Mouse (Mus musculus): ENCODE measurements around the gene Chst7. TPM values are rescaled to one million over a fixed set of nuclear protein-coding genes. Genes with fewer than 3 reads are reported as not detected.

Chst7 gene
- total and polyA plus RNA-seq, 3 experiments: not detected

- H3K27ac ChIP-seq (ENCODE audit: control insufficient read depth, low read depth, low read length): no peak overlapping the region
- TF ChIP-seq POLR2A (IDR thresholded peaks at IDR 0.05; ENCODE audit: control insufficient read depth in 1 of 2, insufficient read depth in 1 of 2, low read depth in 1 of 2, low read length in 2 of 2, poor library complexity in 1 of 2) (no peak), GABPA (IDR thresholded peaks at IDR 0.05; ENCODE audit: low read depth, low read length) (no peak), ZKSCAN1 (IDR thresholded peaks at IDR 0.05; ENCODE audit: low read depth, low read length) (no peak), BHLHE40 (IDR thresholded peaks at IDR 0.05; ENCODE audit: borderline replicate concordance, low read depth, low read length) (no peak), ZMIZ1 (IDR thresholded peaks at IDR 0.05; ENCODE audit: low read depth, low read length) (no peak), NRF1 (IDR thresholded peaks at IDR 0.05; ENCODE audit: insufficient read depth, low read depth, low read length, poor library complexity, severe bottlenecking) (no peak)
- no peaks in the 10 kb centered on the region for H3K79me2 ChIP-seq (ENCODE audit: control insufficient read depth, insufficient read depth, low read length, poor library complexity)
These were observed 58.4 kb downstream of the Chst7 start for GRCm38 (mm10) chrX:20117717-20118116.

GRCm38 (mm10) chrX:20125481-20125880 lies 66.1 kb downstream of the Chst7 start:
- Histone ChIP-seq H3K36me3 (ENCODE audit: control insufficient read depth in 1 of 2, insufficient read depth in 2 of 2, low read length in 2 of 2) (no peaks in the 10 kb centered on the region), H3K27me3 (ENCODE audit: control insufficient read depth in 1 of 2, insufficient read depth in 2 of 2, low read length in 2 of 2) (no peaks in the 10 kb centered on the region), H3K4me3 (ENCODE audit: control insufficient read depth in 1 of 2, insufficient read depth in 1 of 2, low read depth in 2 of 2, low read length in 2 of 2) (no peak overlapping the region), H3K27ac (ENCODE audit: control insufficient read depth, low read depth, low read length) (no peak overlapping the region), H3K79me2 (ENCODE audit: control insufficient read depth, insufficient read depth, low read length, poor library complexity) (no peaks in the 10 kb centered on the region), H3K9ac (ENCODE audit: control insufficient read depth, low read depth, low read length, poor library complexity, severe bottlenecking) (no peak overlapping the region), H3K9me3 (replicated peaks; ENCODE audit: insufficient read depth, low read length) (no peaks in the 10 kb centered on the region), H3K4me1 (ENCODE audit: control insufficient read depth in 1 of 2, insufficient read depth in 2 of 2, low read length in 2 of 2) (no peaks in the 10 kb centered on the region)
- no peak for DNase-seq (ENCODE audit: low read depth, low spot score)
- TF ChIP-seq MAX (IDR thresholded peaks at IDR 0.05; ENCODE audit: low read length) (no peak), USF2 (IDR thresholded peaks at IDR 0.05; ENCODE audit: borderline replicate concordance in 1 of 2, insufficient read depth in 1 of 2, low read depth in 1 of 2, low read length in 2 of 2) (no peak), MAFK (IDR thresholded peaks at IDR 0.05; ENCODE audit: borderline replicate concordance, low read depth, low read length) (no peak), RAD21 (IDR thresholded peaks at IDR 0.05; ENCODE audit: low read depth, low read length) (no peak), MYC (IDR thresholded peaks at IDR 0.05; ENCODE audit: low read depth, low read length) (no peak), POLR2A (IDR thresholded peaks at IDR 0.05; ENCODE audit: control insufficient read depth in 1 of 2, insufficient read depth in 1 of 2, low read depth in 1 of 2, low read length in 2 of 2, poor library complexity in 1 of 2) (no peak), MYB (IDR thresholded peaks at IDR 0.05; ENCODE audit: low read depth, low read length) (no peak)

More at GRCm38 (mm10) chrX:20117717-20118116, 58.4 kb downstream of the Chst7 start:
- Histone ChIP-seq H3K9ac (ENCODE audit: control insufficient read depth, low read depth, low read length, poor library complexity, severe bottlenecking) (no peak overlapping the region), H3K4me1 (ENCODE audit: control insufficient read depth in 1 of 2, insufficient read depth in 2 of 2, low read length in 2 of 2) (no peaks in the 10 kb centered on the region), H3K9me3 (replicated peaks; ENCODE audit: insufficient read depth, low read length) (no peaks in the 10 kb centered on the region), H3K36me3 (ENCODE audit: control insufficient read depth in 1 of 2, insufficient read depth in 2 of 2, low read length in 2 of 2) (no peaks in the 10 kb centered on the region), H3K4me3 (ENCODE audit: control insufficient read depth in 1 of 2, insufficient read depth in 1 of 2, low read depth in 2 of 2, low read length in 2 of 2) (no peak overlapping the region), H3K27me3 (ENCODE audit: control insufficient read depth in 1 of 2, insufficient read depth in 2 of 2, low read length in 2 of 2) (no peaks in the 10 kb centered on the region)
- DNase-seq (ENCODE audit: low read depth, low spot score): no peak

GRCm38 (mm10) chrX:20128951-20129350 lies 69.6 kb downstream of the Chst7 start:
- DNase-seq (ENCODE audit: low read depth, low spot score): no peak
- Histone ChIP-seq H3K79me2 (ENCODE audit: control insufficient read depth, insufficient read depth, low read length, poor library complexity) (no peaks in the 10 kb centered on the region), H3K9ac (ENCODE audit: control insufficient read depth, low read depth, low read length, poor library complexity, severe bottlenecking) (no peak overlapping the region), H3K36me3 (ENCODE audit: control insufficient read depth in 1 of 2, insufficient read depth in 2 of 2, low read length in 2 of 2) (no peaks in the 10 kb centered on the region), H3K27me3 (ENCODE audit: control insufficient read depth in 1 of 2, insufficient read depth in 2 of 2, low read length in 2 of 2) (no peaks in the 10 kb centered on the region), H3K4me1 (ENCODE audit: control insufficient read depth in 1 of 2, insufficient read depth in 2 of 2, low read length in 2 of 2) (no peaks in the 10 kb centered on the region), H3K27ac (ENCODE audit: control insufficient read depth, low read depth, low read length) (no peak overlapping the region), H3K4me3 (ENCODE audit: control insufficient read depth in 1 of 2, insufficient read depth in 1 of 2, low read depth in 2 of 2, low read length in 2 of 2) (no peak overlapping the region), H3K9me3 (replicated peaks; ENCODE audit: insufficient read depth, low read length) (no peaks in the 10 kb centered on the region)
- no peak for TF ChIP-seq TAL1 (IDR thresholded peaks at IDR 0.05; ENCODE audit: low read length)
- no peak for TF ChIP-seq POLR2A (IDR thresholded peaks at IDR 0.05; ENCODE audit: control insufficient read depth in 1 of 2, insufficient read depth in 1 of 2, low read depth in 1 of 2, low read length in 2 of 2, poor library complexity in 1 of 2)
- TF ChIP-seq USF2 (IDR thresholded peaks at IDR 0.05; ENCODE audit: borderline replicate concordance in 1 of 2, insufficient read depth in 1 of 2, low read depth in 1 of 2, low read length in 2 of 2): no peak
- no peak for TF ChIP-seq CTCF (IDR thresholded peaks at IDR 0.05 in 2 of 3, conservative IDR thresholded peaks at IDR 0.05 in 1 of 3; ENCODE audit: control insufficient read depth in 1 of 3, insufficient read depth in 1 of 3, low read depth in 2 of 3, low read length in 3 of 3, poor library complexity in 1 of 3, severe bottlenecking in 1 of 3)
